ENCODE assay signal across 26 mouse cellular contexts in genomic region chr14:19785797-19786588, GRCm38 (mm10). TPM values are rescaled to one million over a fixed set of nuclear protein-coding genes. Genes with fewer than 3 reads are reported as not detected.
DNase-seq lines count a peak whose midpoint lies in the region; ATAC-seq and TF ChIP-seq lines count a peak whose summit lies in the region.
"Had no signal": no experiment of that assay in that cellular context is flagged by ENCODE, and none has a peak within 500 bp of the region (broad histone marks: within the 10 kb centered on the region; RNA-seq: fewer than 3 reads in every experiment).

No protein-coding gene starts in this region.

- H3K4me3 ChIP-seq in kidney, postnatal 0 days (replicated peaks; ENCODE audit: low read depth, low read length): no peak overlapping the region
- H3K4me3 ChIP-seq in kidney, embryonic 14.5 days (ENCODE audit: low read length): no peak overlapping the region
- no peak overlapping the region for H3K4me3 ChIP-seq in embryonic fibroblast, embryonic 13.5 days (ENCODE audit: insufficient read depth, low read length)
- H3K4me3 ChIP-seq: heart, embryonic 10.5 days; heart, embryonic 13.5 days had no signal

- ATAC-seq in kidney, postnatal 0 days (replicated peaks; ENCODE audit: low FRiP score, low read depth): no peak; the same call in 1 of the 2 replicates
- ATAC-seq in kidney, embryonic 14.5 days (ENCODE audit: low FRiP score, low TSS enrichment): no peak
- ATAC-seq: CD4-positive, CD25-positive, alpha-beta regulatory T cell, adult 4 months; forebrain, embryonic 14.5 days; hindbrain, postnatal 0 days; inflammation-experienced regulatory T-cells, adult 6 months; intestine, embryonic 16.5 days had no signal

- no peaks in the 10 kb centered on the region for H3K9me3 ChIP-seq in kidney, postnatal 0 days (replicated peaks; ENCODE audit: low read length)
- H3K9me3 ChIP-seq in kidney, embryonic 14.5 days (ENCODE audit: control insufficient read depth, low read length): no peaks in the 10 kb centered on the region
- H3K9me3 ChIP-seq: heart, embryonic 10.5 days; heart, embryonic 13.5 days had no signal

- no peak for TF ChIP-seq CTCF in kidney, postnatal 0 days (IDR thresholded peaks at IDR 0.05; ENCODE audit: low read depth)
- no peak for TF ChIP-seq CTCF in embryonic fibroblast, embryonic 13.5 days (IDR thresholded peaks at IDR 0.05; ENCODE audit: borderline replicate concordance, insufficient read depth, low read length)

- 70% methylated on average over 9 of the region's 9 CpGs for WGBS in kidney, postnatal 0 days
- WGBS in kidney, embryonic 14.5 days: 70% methylated on average over 9 of the region's 9 CpGs

- no peak overlapping the region for H3K4me2 ChIP-seq in kidney, postnatal 0 days (ENCODE audit: low read length)
- no peak overlapping the region for H3K4me2 ChIP-seq in kidney, embryonic 14.5 days (replicated peaks; ENCODE audit: low read depth, low read length)
- H3K4me2 ChIP-seq: heart, embryonic 13.5 days; hindbrain, embryonic 14.5 days had no signal

- H3K9ac ChIP-seq in kidney, postnatal 0 days (ENCODE audit: low read depth, low read length): no peak overlapping the region
- H3K9ac ChIP-seq in kidney, embryonic 14.5 days (ENCODE audit: low read depth, low read length): no peak overlapping the region
- H3K9ac ChIP-seq: heart, embryonic 13.5 days; hindbrain, embryonic 14.5 days had no signal

- no peak for TF ChIP-seq POLR2A in embryonic fibroblast, embryonic 13.5 days (IDR thresholded peaks at IDR 0.05; ENCODE audit: low read depth, low read length)

- no peak overlapping the region for H3K27ac ChIP-seq in kidney, postnatal 0 days
- no peak overlapping the region for H3K27ac ChIP-seq in kidney, embryonic 14.5 days (ENCODE audit: low read depth, low read length)
- H3K27ac ChIP-seq in embryonic fibroblast, embryonic 13.5 days (ENCODE audit: insufficient read depth, low read length): peak overlapping the region; percentile 55
- H3K27ac ChIP-seq: heart, embryonic 13.5 days; hindbrain, embryonic 14.5 days; hindbrain, postnatal 0 days had no signal

- H3K36me3 ChIP-seq in kidney, postnatal 0 days (ENCODE audit: insufficient read depth, low read length): peaks cover 13% of the 10 kb centered on the region
- H3K36me3 ChIP-seq in kidney, embryonic 14.5 days (ENCODE audit: control insufficient read depth, insufficient read depth, low read length): peaks cover 4% of the 10 kb centered on the region; the same call in 1 of the 2 replicates

- peak; percentile 49 for DNase-seq in adrenal gland, postnatal 14 days
- DNase-seq in adrenal gland, adult 18-20 months (ENCODE audit: low spot score in 2 of 2): no peak
- DNase-seq in kidney, postnatal 0 days (ENCODE audit: low spot score): peak; percentile 57
- DNase-seq in NIH3T3 (ENCODE audit: low read depth): peak; percentile 77
- no peak for DNase-seq in cerebellum, postnatal 4 days (ENCODE audit: low spot score in 2 of 2)
- DNase-seq: adrenal gland, postnatal 25 days; cerebellum, adult 11 months; cerebellum, adult 2 months; cerebellum, postnatal 10 days; cerebellum, postnatal 36 days; gastrocnemius, postnatal 25 days; heart, adult 18-20 months; heart, postnatal 14 days; heart, postnatal 4 days; kidney, adult 18-20 months had no signal

- H3K4me1 ChIP-seq in kidney, postnatal 0 days (replicated peaks; ENCODE audit: insufficient read depth, low read length): no peaks in the 10 kb centered on the region
- no peaks in the 10 kb centered on the region for H3K4me1 ChIP-seq in kidney, embryonic 14.5 days (ENCODE audit: control insufficient read depth, insufficient read depth, low read length)
- no peaks in the 10 kb centered on the region; the same call in 1 of the 2 replicates for H3K4me1 ChIP-seq in embryonic fibroblast, embryonic 13.5 days (ENCODE audit: control insufficient read depth, insufficient read depth, low read length)

- H3K27me3 ChIP-seq in kidney, postnatal 0 days (ENCODE audit: insufficient read depth, low read length): no peaks in the 10 kb centered on the region
- no peaks in the 10 kb centered on the region for H3K27me3 ChIP-seq in kidney, embryonic 14.5 days (ENCODE audit: control insufficient read depth, insufficient read depth, low read length)
- H3K27me3 ChIP-seq: heart, embryonic 13.5 days had no signal

RNA-seq across cellular contexts. Expression of gene Nid2, which starts 34.9 kb away (rescaled TPM):
- total RNA-seq in adrenal gland, postnatal 14 days (2021): 44.7 and 46.2 TPM in 2 replicates
- total RNA-seq in adrenal gland, adult 18-20 months (2021): 10 to 100 TPM in 1 of 2 experiments, 1 to 10 TPM in 1; 8.1 to 14.2 TPM
- polyA plus RNA-seq in kidney, postnatal 0 days (2015; fragmentation: Nextera tagmentation; extraction: Ambion mirVana): 65.3 and 71.0 TPM in 2 replicates
- polyA plus RNA-seq in kidney, embryonic 14.5 days (2014; fragmentation: Nextera tagmentation; extraction: Ambion mirVana): 74.3 and 95.7 TPM in 2 replicates
- 53.3 and 93.2 TPM in 2 replicates for polyA plus RNA-seq in embryonic fibroblast, embryonic 13.5 days (2011; ENCODE audit: insufficient read length, low read depth, missing spikeins)
- total RNA-seq: MEL had no signal

RNA-seq across cellular contexts. Expression of gene Rtraf, which starts 37.6 kb away (rescaled TPM):
- total RNA-seq in adrenal gland, postnatal 14 days (2021): 71.3 and 75.4 TPM in 2 replicates
- total RNA-seq in adrenal gland, adult 18-20 months (2021): 10 to 100 TPM; 70.4 to 77.9 TPM
- 242 and 246 TPM in 2 replicates for polyA plus RNA-seq in kidney, postnatal 0 days (2015; fragmentation: Nextera tagmentation; extraction: Ambion mirVana)
- polyA plus RNA-seq in kidney, embryonic 14.5 days (2014; fragmentation: Nextera tagmentation; extraction: Ambion mirVana): 230 and 277 TPM in 2 replicates
- 164 TPM in 2 replicates for polyA plus RNA-seq in embryonic fibroblast, embryonic 13.5 days (2011; ENCODE audit: insufficient read length, low read depth, missing spikeins)

Comparison
In these comparisons a context has a peak if more than half of its experiments do, and no peak if none do; other contexts are left out.
1. DNase-seq: peak in adrenal gland, postnatal 14 days (single experiment), kidney, postnatal 0 days (single experiment) and NIH3T3 (single experiment); none in adrenal gland, adult 18-20 months (0 of 2) and cerebellum, postnatal 4 days (0 of 2).